Mouse (Mus musculus) bone marrow macrophage, adult 2 months (primary cell): Measurements from ENCODE around the gene Pbx3.

ENCODE experiments used
- CTCF ChIP-seq: IDR thresholded peaks from 2 replicates; pipeline ENCODE4 v1.5.1; 2012; ENCODE audit warnings: low read depth, mild to moderate bottlenecking, low read length, moderate library complexity
- POLR2A ChIP-seq: IDR thresholded peaks from 2 replicates; pipeline ENCODE4 v1.6.1; 2012; ENCODE audit warnings: mild to moderate bottlenecking, low read depth, low read length, borderline replicate concordance

DNA sequence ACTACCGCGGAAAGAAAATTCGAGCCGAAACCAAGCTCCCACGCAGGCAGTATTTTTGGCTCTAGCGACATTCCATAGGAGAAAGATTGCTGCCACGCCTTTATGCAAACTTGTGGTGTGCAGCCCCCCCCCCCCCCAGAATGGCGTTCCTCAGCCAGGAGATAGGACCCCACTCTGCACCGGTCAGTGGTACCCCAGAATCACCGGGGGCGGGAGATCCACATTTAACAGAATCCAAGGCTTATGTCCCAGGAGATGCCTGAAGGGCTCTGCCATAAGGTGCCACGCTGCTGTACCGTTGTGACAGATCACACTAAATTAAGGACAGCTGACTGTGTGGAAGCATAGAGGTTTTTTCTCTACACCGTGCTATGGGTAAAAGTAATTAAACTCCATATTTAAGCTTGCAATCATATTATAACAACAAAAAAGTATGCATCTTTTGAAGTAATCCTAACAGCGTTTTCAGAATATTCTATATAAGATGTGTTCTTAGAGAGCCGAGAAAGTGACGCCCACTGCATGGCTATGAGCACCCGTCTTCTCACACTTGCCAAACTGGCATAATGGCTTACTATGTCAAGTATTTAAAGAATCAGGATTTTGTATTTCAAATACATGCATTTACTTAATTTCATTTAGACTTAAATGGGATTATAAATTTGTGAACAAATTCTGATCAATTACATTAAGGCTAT, 122.8 kb downstream of the Pbx3 start:
- TF ChIP-seq CTCF (no peak), POLR2A (no peak)
